Mouse (Mus musculus): ENCODE measurements around the gene Cxcl14. TPM values are rescaled to one million over a fixed set of nuclear protein-coding genes. Genes with fewer than 3 reads are reported as not detected.
A peak's percentile ranks its signal among the peaks of the same experiment; 100 is the strongest.

Gene Cxcl14
- polyA plus RNA-seq, 1 experiment from 2014 or later: 12.5 TPM

DNA sequence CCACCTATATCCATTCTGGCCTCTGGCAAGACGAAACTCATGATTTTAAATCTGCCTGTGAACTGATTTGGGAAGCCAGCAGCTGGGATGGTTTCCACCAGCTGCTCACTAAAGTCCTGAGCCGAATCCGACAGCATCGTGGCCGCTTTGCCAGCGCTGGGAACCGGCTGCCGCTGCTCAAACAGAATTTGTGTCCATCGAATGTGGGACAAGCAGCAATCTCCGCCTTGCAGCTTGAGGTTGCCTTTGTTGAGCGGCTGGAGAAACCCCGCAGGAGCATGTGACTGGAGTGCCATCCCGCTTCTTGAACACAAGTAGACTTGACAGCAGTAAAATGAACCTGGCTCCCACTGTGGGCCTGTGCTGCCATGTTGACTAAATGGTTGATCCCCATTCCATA lies 13.0 kb downstream of the Cxcl14 start:
- Histone ChIP-seq H3K9me3 (no peaks in the 10 kb centered on the region), H3K4me1 (replicated peaks) (peaks cover 7% of the 10 kb centered on the region; the same call in 1 of the 2 replicates), H3K27ac (no peak overlapping the region), H3K27me3 (ENCODE audit: insufficient read depth, poor library complexity, severe bottlenecking) (peaks cover 14% of the 10 kb centered on the region), H3K4me3 (no peak overlapping the region), H3K36me3 (no peaks in the 10 kb centered on the region)
- no peak for DNase-seq (ENCODE audit: low spot score)
- 84% methylated on average over 13 of the region's 13 CpGs for WGBS

DNA sequence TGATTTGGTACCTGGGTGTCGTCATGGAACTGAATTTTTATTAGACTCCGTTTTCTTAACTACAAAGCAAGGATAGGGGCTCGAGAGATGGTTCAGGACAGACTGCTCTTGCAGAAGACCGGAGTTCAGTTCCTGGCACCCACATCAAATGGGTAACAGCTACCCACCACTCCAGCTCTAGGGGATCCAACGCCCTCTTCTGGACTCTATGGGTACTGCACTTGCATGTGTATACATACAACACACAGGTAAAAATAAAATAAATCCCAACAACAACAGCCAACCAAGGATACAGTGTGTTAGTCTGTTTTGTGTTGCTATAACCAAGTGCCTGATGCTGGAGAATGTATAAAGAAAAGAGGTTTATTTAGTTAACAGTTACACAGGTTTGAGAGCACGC lies 16.0 kb downstream of the Cxcl14 start:
- DNase-seq (ENCODE audit: low spot score): no peak
- WGBS: 79% methylated on average over 6 of the region's 6 CpGs
- peaks cover 9% of the 10 kb centered on the region; the same call in 1 of the 2 replicates for H3K27me3 ChIP-seq (ENCODE audit: insufficient read depth, poor library complexity, severe bottlenecking)
- no peaks in the 10 kb centered on the region for H3K9me3 ChIP-seq
- H3K4me1 ChIP-seq (replicated peaks): peaks cover 4% of the 10 kb centered on the region; the same call in 1 of the 2 replicates
- no peak overlapping the region for H3K4me3 ChIP-seq
- no peaks in the 10 kb centered on the region for H3K36me3 ChIP-seq
- no peak overlapping the region for H3K27ac ChIP-seq

DNA sequence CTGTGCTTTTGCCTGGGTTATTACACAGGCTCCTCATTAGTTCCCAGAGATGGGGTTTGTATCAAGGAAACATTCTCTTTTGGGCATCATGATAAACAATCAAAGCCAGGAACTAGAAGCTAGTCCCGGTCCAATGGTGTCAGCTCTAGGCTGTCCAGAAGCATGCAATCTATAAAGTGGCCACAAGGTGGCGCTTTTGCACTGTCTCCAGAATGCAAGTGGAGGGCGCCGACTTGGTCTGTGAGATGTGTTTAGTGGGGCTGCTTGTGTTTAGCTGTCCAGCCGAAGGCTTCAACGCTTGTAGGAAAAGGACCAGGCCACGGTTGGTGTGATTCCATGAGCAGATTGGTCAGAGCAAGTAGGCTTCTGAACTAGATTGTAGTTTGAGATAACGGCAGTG lies 16.9 kb downstream of the Cxcl14 start:
- no peaks in the 10 kb centered on the region for H3K9me3 ChIP-seq
- peaks cover 9% of the 10 kb centered on the region; the same call in 1 of the 2 replicates for H3K27me3 ChIP-seq (ENCODE audit: insufficient read depth, poor library complexity, severe bottlenecking)
- no peak overlapping the region for H3K4me3 ChIP-seq
- no peaks in the 10 kb centered on the region for H3K36me3 ChIP-seq
- WGBS: 26% methylated on average over 8 of the region's 8 CpGs
- H3K4me1 ChIP-seq (replicated peaks): no peaks in the 10 kb centered on the region
- peak; percentile 88 for DNase-seq (ENCODE audit: low spot score)
- no peak overlapping the region for H3K27ac ChIP-seq

DNA sequence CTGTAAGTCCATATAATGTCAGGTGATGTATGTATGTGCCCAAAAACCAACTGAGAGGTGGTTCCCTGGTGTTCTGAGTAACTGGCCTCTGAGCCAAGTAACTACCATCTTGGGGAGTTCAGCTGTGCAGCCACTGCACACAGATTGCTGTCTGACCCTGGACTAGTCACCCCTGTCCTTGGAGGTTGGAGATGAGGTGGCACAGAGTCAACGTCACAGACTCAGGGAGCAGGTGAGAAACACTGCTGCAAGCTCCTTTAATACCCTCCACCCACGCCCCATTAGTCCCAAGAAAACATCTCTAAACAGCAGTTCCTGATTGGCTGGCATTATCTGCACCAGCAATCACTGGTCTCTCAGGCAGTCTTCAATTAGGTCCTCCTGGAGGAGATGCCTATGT lies 21.2 kb downstream of the Cxcl14 start:
- Histone ChIP-seq H3K4me1 (replicated peaks) (no peaks in the 10 kb centered on the region), H3K4me3 (no peak overlapping the region), H3K36me3 (no peaks in the 10 kb centered on the region), H3K27me3 (ENCODE audit: insufficient read depth, poor library complexity, severe bottlenecking) (0 out of 2 replicates have a peak, but pooled peaks cover 9% of the 10 kb centered on the region), H3K27ac (no peak overlapping the region), H3K9me3 (peaks cover 12% of the 10 kb centered on the region)
- 65% methylated on average over 2 of the region's 2 CpGs for WGBS
- no peak for DNase-seq (ENCODE audit: low spot score)

DNA sequence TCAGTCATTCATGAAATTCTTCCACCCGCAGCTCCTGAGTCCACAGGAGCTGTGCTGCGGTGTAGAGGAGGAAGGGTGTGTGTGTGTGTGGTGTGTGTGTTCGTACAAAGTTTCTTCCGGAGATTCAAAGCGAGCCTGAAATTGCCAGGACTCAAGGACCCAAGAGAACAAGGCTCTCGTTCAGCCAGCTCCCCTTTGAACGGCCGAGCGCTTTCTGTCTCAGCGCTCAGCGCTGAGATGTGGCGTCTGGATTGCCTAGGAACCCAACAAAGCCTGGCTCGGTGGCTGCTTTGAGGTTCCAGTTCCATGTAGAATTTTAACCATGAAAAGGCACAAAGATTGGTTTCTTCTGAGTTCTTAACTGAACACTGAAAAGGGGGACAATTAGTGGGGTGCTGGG lies 26.2 kb downstream of the Cxcl14 start:
- 0 out of 2 replicates have a peak, but pooled peaks cover 6% of the 10 kb centered on the region for H3K4me1 ChIP-seq (replicated peaks)
- H3K36me3 ChIP-seq: no peaks in the 10 kb centered on the region
- no peak overlapping the region for H3K4me3 ChIP-seq
- H3K9me3 ChIP-seq: peaks cover 12% of the 10 kb centered on the region
- WGBS: 79% methylated on average over 13 of the region's 13 CpGs
- DNase-seq (ENCODE audit: low spot score): no peak
- no peak overlapping the region for H3K27ac ChIP-seq
- peaks cover 20% of the 10 kb centered on the region for H3K27me3 ChIP-seq (ENCODE audit: insufficient read depth, poor library complexity, severe bottlenecking)

DNA sequence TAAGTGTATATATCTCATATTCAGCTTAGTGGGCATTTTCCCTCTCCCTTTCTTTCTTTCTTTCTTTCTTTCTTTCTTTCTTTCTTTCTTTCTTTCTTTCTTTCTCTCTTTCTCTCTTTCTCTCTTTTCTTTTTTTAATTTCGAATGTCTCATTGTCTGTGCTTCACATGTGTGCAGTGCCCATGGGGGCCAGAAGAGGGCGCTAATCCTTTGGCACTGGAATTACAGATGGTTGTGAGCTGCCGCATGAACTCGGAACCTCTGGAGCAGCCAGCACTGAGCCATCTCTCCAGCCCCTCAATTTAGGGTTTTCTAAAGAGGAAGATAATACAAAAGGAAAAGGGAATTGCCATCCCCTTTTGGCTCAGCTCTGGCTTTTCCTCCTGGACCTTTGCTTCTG lies 29.0 kb downstream of the Cxcl14 start:
- Histone ChIP-seq H3K27me3 (ENCODE audit: insufficient read depth, poor library complexity, severe bottlenecking) (peaks cover 44% of the 10 kb centered on the region), H3K36me3 (no peaks in the 10 kb centered on the region), H3K9me3 (peaks cover 12% of the 10 kb centered on the region), H3K4me3 (no peak overlapping the region), H3K4me1 (replicated peaks) (peaks cover 6% of the 10 kb centered on the region; the same call in 1 of the 2 replicates), H3K27ac (no peak overlapping the region)
- WGBS: 79% methylated on average over 4 of the region's 4 CpGs
- no peak for DNase-seq (ENCODE audit: low spot score)

DNA sequence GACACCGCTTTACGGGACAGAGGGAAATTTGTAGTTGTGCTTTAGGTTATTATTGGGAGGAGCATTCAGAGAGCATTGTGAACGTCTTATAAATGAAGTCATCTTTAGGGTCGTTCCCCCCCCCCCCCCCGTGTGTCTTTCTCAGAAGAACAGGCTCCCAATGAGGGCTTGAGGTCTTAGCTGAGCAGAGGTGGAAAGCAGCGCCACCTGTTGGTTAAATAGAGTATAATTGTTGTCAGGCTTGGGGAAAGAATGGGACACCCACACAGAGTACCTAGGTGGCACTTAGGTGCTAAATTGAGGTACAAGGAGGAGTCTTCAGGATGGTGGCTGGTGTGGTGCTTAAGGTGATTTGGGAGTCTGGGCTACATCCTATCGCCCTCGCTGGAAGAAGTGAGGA lies 29.9 kb downstream of the Cxcl14 start:
- WGBS: 44% methylated on average over 8 of the region's 8 CpGs
- DNase-seq (ENCODE audit: low spot score): no peak
- peaks cover 15% of the 10 kb centered on the region for H3K4me1 ChIP-seq (replicated peaks)
- no peak overlapping the region for H3K4me3 ChIP-seq
- no peaks in the 10 kb centered on the region for H3K36me3 ChIP-seq
- H3K27ac ChIP-seq: no peak overlapping the region; the same call in 1 of the 2 replicates
- peaks cover 5% of the 10 kb centered on the region for H3K9me3 ChIP-seq
- H3K27me3 ChIP-seq (ENCODE audit: insufficient read depth, poor library complexity, severe bottlenecking): peaks cover 54% of the 10 kb centered on the region

DNA sequence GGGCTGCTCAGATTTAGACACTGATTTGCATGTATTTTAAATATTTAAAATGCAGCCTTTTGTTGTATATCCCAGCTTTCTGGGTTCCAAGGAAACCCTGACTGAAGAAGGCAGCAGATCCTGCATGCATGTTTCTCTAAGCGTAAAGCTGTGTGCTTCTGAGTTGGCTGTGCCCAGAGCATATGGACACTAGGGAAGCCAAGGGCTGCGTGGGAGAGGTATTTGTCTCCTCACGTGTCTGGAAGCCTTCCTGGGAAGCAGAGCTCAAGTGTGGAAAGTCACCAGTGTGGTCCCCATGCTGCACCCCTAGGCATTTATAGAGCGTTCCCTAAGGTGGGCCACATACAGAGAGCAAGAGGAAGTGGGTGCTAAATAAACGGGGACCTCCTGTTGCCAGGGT lies 30.7 kb downstream of the Cxcl14 start:
- H3K27ac ChIP-seq: 0 out of 2 replicates have a peak overlapping the region, but pooled peaks have one; percentile 8
- H3K4me3 ChIP-seq: no peak overlapping the region
- H3K9me3 ChIP-seq: no peaks in the 10 kb centered on the region
- no peak for DNase-seq (ENCODE audit: low spot score)
- no peaks in the 10 kb centered on the region for H3K36me3 ChIP-seq
- WGBS: 72% methylated on average over 5 of the region's 5 CpGs
- H3K4me1 ChIP-seq (replicated peaks): peaks cover 22% of the 10 kb centered on the region
- H3K27me3 ChIP-seq (ENCODE audit: insufficient read depth, poor library complexity, severe bottlenecking): peaks cover 61% of the 10 kb centered on the region

DNA sequence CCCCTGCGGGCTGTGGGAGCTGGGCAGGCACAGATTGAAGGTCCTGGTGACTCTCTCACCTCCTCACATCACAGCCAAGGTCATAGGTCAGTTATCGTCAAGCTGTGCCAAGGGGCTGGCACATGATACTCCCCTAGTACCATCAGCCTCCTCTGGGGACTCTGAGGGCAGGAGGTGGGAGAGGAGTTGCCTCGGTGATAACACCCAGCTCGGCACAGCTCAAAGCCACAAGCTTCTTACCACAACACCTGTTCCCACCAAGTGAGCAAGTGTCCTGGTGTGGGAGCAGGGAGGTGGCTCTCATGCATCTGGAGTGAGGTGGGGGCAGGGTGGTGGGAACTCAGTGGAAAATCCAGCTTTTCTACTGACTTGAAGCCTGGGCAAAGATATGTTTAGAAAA lies 34.1 kb downstream of the Cxcl14 start:
- H3K36me3 ChIP-seq: no peaks in the 10 kb centered on the region
- no peaks in the 10 kb centered on the region for H3K9me3 ChIP-seq
- H3K27me3 ChIP-seq (ENCODE audit: insufficient read depth, poor library complexity, severe bottlenecking): peaks cover 91% of the 10 kb centered on the region
- no peak overlapping the region for H3K4me3 ChIP-seq
- DNase-seq (ENCODE audit: low spot score): no peak
- WGBS: 53% methylated on average over 4 of the region's 4 CpGs
- peaks cover 53% of the 10 kb centered on the region for H3K4me1 ChIP-seq (replicated peaks)
- H3K27ac ChIP-seq: no peak overlapping the region

DNA sequence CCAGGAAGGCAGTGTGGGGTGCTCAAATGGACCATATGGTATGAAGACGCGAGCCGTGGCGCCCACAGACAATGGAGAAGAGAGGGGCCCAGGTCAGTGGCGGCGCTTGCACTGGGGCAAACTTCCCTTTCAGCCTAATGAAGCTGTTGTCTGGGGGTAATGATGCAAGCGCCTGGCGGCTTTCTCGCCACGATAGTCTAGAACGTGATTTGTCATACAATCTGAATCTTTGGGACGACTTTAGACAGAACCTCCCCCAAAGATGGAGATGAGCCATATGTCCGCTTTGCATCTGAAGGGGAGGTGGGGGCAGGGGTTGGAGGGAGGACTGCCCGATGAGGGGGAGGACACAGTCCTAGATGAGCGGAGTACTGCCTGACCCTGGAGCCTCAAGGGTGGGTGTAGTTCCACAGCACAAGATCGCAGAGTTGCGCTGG lies 36.0 kb downstream of the Cxcl14 start:
- H3K36me3 ChIP-seq: no peaks in the 10 kb centered on the region
- H3K4me1 ChIP-seq (replicated peaks): peaks cover 66% of the 10 kb centered on the region
- 2% methylated on average over 17 of the region's 17 CpGs for WGBS
- H3K4me3 ChIP-seq: peak overlapping the region; percentile 32
- DNase-seq (ENCODE audit: low spot score): peak; percentile 57
- peaks cover 100% of the 10 kb centered on the region for H3K27me3 ChIP-seq (ENCODE audit: insufficient read depth, poor library complexity, severe bottlenecking)
- H3K27ac ChIP-seq: peak overlapping the region; percentile 89
- H3K9me3 ChIP-seq: no peaks in the 10 kb centered on the region

DNA sequence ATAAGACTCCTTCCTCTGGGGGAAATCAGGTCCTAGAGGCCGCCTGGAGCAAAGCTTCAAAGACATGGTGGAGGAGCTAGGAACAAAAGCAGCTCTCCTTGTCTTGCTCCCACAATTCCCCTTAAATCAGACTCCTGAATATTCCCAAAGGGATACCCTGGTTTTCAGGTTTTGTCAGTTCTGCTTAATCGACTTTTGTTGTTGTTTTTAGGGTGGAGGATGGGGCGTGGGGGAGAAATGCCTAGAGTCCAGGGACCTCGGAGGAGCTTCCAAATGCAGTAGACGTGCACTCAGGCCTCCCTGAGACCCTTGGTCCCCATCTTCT lies 36.5 kb downstream of the Cxcl14 start:
- DNase-seq (ENCODE audit: low spot score): peak; percentile 47
- peak overlapping the region; percentile 50 for H3K4me3 ChIP-seq
- H3K9me3 ChIP-seq: no peaks in the 10 kb centered on the region
- peaks cover 100% of the 10 kb centered on the region for H3K27me3 ChIP-seq (ENCODE audit: insufficient read depth, poor library complexity, severe bottlenecking)
- H3K36me3 ChIP-seq: no peaks in the 10 kb centered on the region
- peak overlapping the region; percentile 89 for H3K27ac ChIP-seq
- 3% methylated on average over 5 of the region's 5 CpGs for WGBS
- peaks cover 71% of the 10 kb centered on the region for H3K4me1 ChIP-seq (replicated peaks)

DNA sequence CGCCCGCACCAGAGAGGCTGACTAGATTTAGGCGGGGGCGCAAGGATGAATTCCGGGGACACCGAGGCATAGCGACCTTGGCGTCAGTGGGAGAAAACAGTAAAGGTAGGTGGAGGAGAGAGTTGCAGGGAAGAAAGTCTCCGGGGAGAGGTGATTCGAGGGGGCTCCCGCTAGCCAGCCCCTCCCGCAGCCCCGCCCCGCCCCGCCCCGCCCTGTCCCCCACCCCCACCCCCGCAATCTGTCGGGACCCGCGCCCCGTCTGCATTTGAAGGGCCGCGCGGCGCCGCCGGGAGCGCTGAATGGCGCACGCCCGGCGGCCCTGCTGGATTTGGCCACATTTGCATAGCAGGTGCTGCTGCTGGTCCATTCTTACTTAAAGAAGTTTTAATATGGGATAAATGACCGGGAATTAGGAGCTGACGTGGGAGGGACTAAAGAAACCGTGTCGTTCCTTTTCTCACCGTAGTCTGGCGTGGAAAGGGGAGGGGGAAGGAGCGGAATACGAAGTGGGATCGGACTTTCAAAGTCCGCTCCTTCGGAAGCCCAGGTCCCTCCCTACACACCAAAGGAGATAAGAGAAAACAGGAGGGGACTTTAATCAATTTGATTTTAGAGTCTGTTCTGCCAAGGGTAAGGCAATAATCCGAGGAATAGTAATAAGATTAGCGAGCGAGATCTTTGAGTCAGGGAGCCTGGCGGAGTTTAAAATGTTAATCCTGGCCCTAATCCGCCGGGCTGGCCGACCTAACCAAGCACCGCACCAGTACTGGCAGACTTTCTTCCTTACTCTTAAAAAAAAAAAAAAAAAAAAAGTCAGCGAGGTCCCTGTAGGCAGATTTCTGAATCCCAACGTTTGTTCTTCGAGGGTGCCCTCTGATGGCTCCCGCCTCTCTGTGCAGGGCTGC lies 37.1 kb downstream of the Cxcl14 start:
- Histone ChIP-seq H3K9me3 (no peaks in the 10 kb centered on the region), H3K27me3 (ENCODE audit: insufficient read depth, poor library complexity, severe bottlenecking) (peaks cover 100% of the 10 kb centered on the region), H3K36me3 (no peaks in the 10 kb centered on the region), H3K4me1 (replicated peaks) (peaks cover 76% of the 10 kb centered on the region), H3K27ac (peak overlapping the region; percentile 89), H3K4me3 (peak overlapping the region; percentile 50)
- DNase-seq (ENCODE audit: low spot score): peak; percentile 68
- WGBS: 1% methylated on average over 55 of the region's 55 CpGs

DNA sequence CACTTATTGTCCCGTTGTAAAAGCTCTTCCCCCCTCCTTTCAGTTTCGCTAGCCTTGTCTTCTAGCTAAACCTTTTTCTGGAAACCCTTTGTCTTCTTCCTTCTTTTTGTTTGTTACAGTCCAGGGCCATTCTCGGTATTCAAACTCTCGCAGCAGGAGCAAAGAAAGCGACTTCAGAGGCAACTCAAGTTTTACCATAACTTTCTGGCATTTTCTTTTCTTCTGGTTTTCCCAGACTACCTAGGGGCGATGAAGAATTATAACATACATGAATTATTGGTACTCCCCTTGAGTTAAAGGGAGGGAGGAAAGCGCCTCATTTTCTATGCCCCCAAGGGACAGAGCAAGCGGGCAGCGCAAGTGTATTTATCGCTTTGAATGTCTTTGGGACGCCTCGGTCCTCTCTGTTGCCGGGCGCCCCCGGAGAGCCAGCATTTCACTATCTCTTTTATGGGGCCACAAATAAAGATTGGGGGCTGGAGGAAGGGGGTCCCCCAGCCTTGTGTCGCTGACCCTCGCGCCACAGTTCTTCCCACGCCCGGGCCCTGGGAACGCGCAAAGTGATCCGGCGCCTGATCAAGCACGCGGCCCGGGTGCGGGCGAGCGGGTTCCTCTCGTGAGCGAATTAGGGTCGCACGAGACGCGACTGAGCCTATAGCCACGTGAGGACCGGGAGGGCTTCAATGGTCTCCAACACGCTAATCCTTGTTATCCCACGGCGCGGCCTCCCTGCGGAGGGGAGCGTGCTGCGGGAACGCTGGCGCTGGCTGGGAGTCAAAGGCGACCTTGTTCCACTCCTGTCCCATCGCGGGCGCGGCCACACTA lies 37.9 kb downstream of the Cxcl14 start:
- DNase-seq (ENCODE audit: low spot score): no peak
- Histone ChIP-seq H3K4me3 (peak overlapping the region; percentile 50), H3K4me1 (replicated peaks) (peaks cover 84% of the 10 kb centered on the region), H3K36me3 (no peaks in the 10 kb centered on the region), H3K27me3 (ENCODE audit: insufficient read depth, poor library complexity, severe bottlenecking) (peaks cover 100% of the 10 kb centered on the region), H3K27ac (peak overlapping the region; percentile 89), H3K9me3 (no peaks in the 10 kb centered on the region)
- WGBS: under 1% methylated on average over 52 of the region's 52 CpGs
